Mouse (Mus musculus) CH12.LX (cell line): ENCODE data around the gene Hnrnpll. TPM values are rescaled to one million over a fixed set of nuclear protein-coding genes. Genes with fewer than 3 reads are reported as not detected.

Experiments used
- DNase-seq: peaks from one replicate; pipeline ENCODE4 v3.0.0-alpha.2; 2013; ENCODE audit errors: extremely low read depth
- H3K27ac ChIP-seq: 2 replicates; pipeline ENCODE4 v1.5.1; 2012; ENCODE audit warnings: low read depth, mild to moderate bottlenecking, control low read depth, moderate library complexity; ENCODE audit not compliant: insufficient read depth
- H3K27me3 ChIP-seq: replicated peaks from 2 replicates; pipeline ENCODE3; 2012; ENCODE audit warnings: inconsistent platforms
- H3K36me3 ChIP-seq, 2 experiments: replicated peaks in 1 of 2; 2 replicates each; pipeline versions ENCODE3 to v1.6.1; 2012; ENCODE audit warnings: inconsistent platforms in 1 of 2, low read length in 1 of 2, mild to moderate bottlenecking in 1 of 2, mixed read lengths in 1 of 2, moderate library complexity in 1 of 2; ENCODE audit not compliant: control insufficient read depth in 1 of 2, insufficient read depth in 1 of 2
- H3K4me1 ChIP-seq, 2 experiments: 2 replicates each; pipeline ENCODE4 v1.6.1; 2012; ENCODE audit warnings: inconsistent platforms in 1 of 2, moderate library complexity in 1 of 2; ENCODE audit not compliant: insufficient read depth in 2 of 2, control insufficient read depth in 1 of 2
- H3K4me2 ChIP-seq: 2 replicates; pipeline ENCODE4 v1.6.1; 2012; ENCODE audit warnings: low read depth, mild to moderate bottlenecking, control low read depth; ENCODE audit not compliant: poor library complexity, insufficient read depth, severe bottlenecking
- H3K4me3 ChIP-seq, 3 experiments: fragments of 150-350 bp in 1 of 3; sonication (generic) in 1 of 3; replicated peaks in 1 of 3; 2 replicates each; pipeline versions ENCODE3 to v1.5.1; 2011 to 2012; ENCODE audit warnings: low read depth in 2 of 3, low read length in 2 of 3, mild to moderate bottlenecking in 2 of 3, moderate library complexity in 2 of 3, control low read depth in 1 of 3, improper control_type of control experiment in 1 of 3, inconsistent platforms in 1 of 3, mixed read lengths in 1 of 3; ENCODE audit not compliant: poor library complexity in 1 of 3
- H3K79me2 ChIP-seq: replicated peaks from 2 replicates; pipeline ENCODE4 v1.6.1; 2012; ENCODE audit warnings: mild to moderate bottlenecking, moderate library complexity; ENCODE audit not compliant: control insufficient read depth, poor library complexity, insufficient read depth, severe bottlenecking; ENCODE audit errors: extremely low read depth
- H3K9ac ChIP-seq: 2 replicates; pipeline ENCODE4 v1.6.1; 2012; ENCODE audit warnings: low read depth, mild to moderate bottlenecking, control low read depth, moderate library complexity; ENCODE audit not compliant: insufficient read depth
- H3K9me3 ChIP-seq: replicated peaks from 2 replicates; pipeline ENCODE3; 2012; ENCODE audit warnings: low read length, inconsistent platforms, mixed read lengths
- CHD1 ChIP-seq: IDR thresholded peaks from 2 replicates; pipeline ENCODE4 v1.6.1; 2012; ENCODE audit warnings: low read depth, low read length, improper control_type of control experiment, inconsistent platforms
- ELF1 ChIP-seq: IDR thresholded peaks from 2 replicates; pipeline ENCODE4 v1.6.1; 2014; ENCODE audit warnings: low read depth, mild to moderate bottlenecking, inconsistent platforms, low read length, improper control_type of control experiment
- EP300 ChIP-seq: IDR thresholded peaks from 2 replicates; pipeline ENCODE4 v1.6.1; 2011; ENCODE audit warnings: low read length, improper control_type of control experiment
- ETS1 ChIP-seq: conservative IDR thresholded peaks from 2 replicates; pipeline ENCODE4 v1.6.1; 2012; ENCODE audit warnings: low read depth, mild to moderate bottlenecking, inconsistent platforms, low read length, improper control_type of control experiment, moderate library complexity
- JUND ChIP-seq: conservative IDR thresholded peaks from 2 replicates; pipeline ENCODE4 v1.6.1; 2011; ENCODE audit warnings: low read depth, low read length, improper control_type of control experiment
- MAZ ChIP-seq: IDR thresholded peaks from 2 replicates; pipeline ENCODE4 v1.6.1; 2012; ENCODE audit warnings: low read depth, mild to moderate bottlenecking, inconsistent platforms, low read length, improper control_type of control experiment, moderate library complexity
- MEF2A ChIP-seq: IDR thresholded peaks from 2 replicates; pipeline ENCODE4 v1.6.1; 2014; ENCODE audit warnings: low read depth, mild to moderate bottlenecking, inconsistent platforms, low read length, improper control_type of control experiment, borderline replicate concordance
- MXI1 ChIP-seq: IDR thresholded peaks from 2 replicates; pipeline ENCODE4 v1.6.1; 2011; ENCODE audit warnings: mild to moderate bottlenecking, low read depth, low read length, improper control_type of control experiment
- MYC ChIP-seq: IDR thresholded peaks from 2 replicates; pipeline ENCODE4 v1.6.1; 2011; ENCODE audit warnings: low read depth, mild to moderate bottlenecking, improper control_type of control experiment, low read length
- NRF1 ChIP-seq: IDR thresholded peaks from 2 replicates; pipeline ENCODE4 v1.6.1; 2014; ENCODE audit warnings: low read depth, mild to moderate bottlenecking, inconsistent platforms, low read length, improper control_type of control experiment, moderate library complexity
- PAX5 ChIP-seq: IDR thresholded peaks from 2 replicates; pipeline ENCODE4 v1.6.1; 2012; ENCODE audit warnings: low read length, inconsistent platforms, mixed read lengths
- SIN3A ChIP-seq: IDR thresholded peaks from 2 replicates; pipeline ENCODE4 v1.6.1; 2012; ENCODE audit warnings: low read length, improper control_type of control experiment, inconsistent platforms
- TBP ChIP-seq: conservative IDR thresholded peaks from 2 replicates; pipeline ENCODE4 v1.6.1; 2011; ENCODE audit warnings: low read depth, low read length, improper control_type of control experiment
- TCF12 ChIP-seq: IDR thresholded peaks from 2 replicates; pipeline ENCODE4 v1.6.1; 2014; ENCODE audit warnings: low read depth, mild to moderate bottlenecking, inconsistent platforms, low read length, improper control_type of control experiment
- UBTF ChIP-seq: IDR thresholded peaks from 2 replicates; pipeline ENCODE4 v1.6.1; 2012; ENCODE audit warnings: low read depth, mild to moderate bottlenecking, inconsistent platforms, low read length, improper control_type of control experiment, moderate library complexity
- ZKSCAN1 ChIP-seq: IDR thresholded peaks from 2 replicates; pipeline ENCODE4 v1.6.1; 2012; ENCODE audit warnings: low read depth, inconsistent platforms, low read length, improper control_type of control experiment, borderline replicate concordance
- dilution Hi-C: fragments of 300-500 bp; cut with MboI; formaldehyde crosslinking; loops from 2 replicates; pipeline ENCODE4 v1.14.3; 2020; ENCODE audit warnings: low sequenced_read_pairs; ENCODE audit not compliant: extremely low pct_unique_long_range_greater_than_20kb, extremely low pct_ligation_motif_present
- in situ Hi-C: fragments of 300-500 bp; cut with MboI; formaldehyde crosslinking; loops from 3 replicates; pipeline ENCODE4 v1.14.3; 2019; ENCODE audit warnings: low sequenced_read_pairs, low pct_ligation_motif_present, low pct_unique_long_range_greater_than_20kb, mixed read lengths
- polyA plus RNA-seq: library from polyadenylated mRNA; unstranded; fragments of >175 nt; gene quantifications from 2 replicates; pipeline ENCODE4 v1.2.1, GENCODE M21; 2012; ENCODE audit warnings: low read depth; ENCODE audit not compliant: insufficient read length
- total RNA-seq, 2 experiments: library from RNA; depleted of rRNA; stranded (reverse); fragments of 300-350 nt in 1 of 2; fragments of >200 nt in 1 of 2; gene quantifications; 2 replicates each; pipeline ENCODE4 v1.2.3; 2012 to 2014

The Hnrnpll gene
- total and polyA plus RNA-seq, 3 experiments: 14.4 to 24.1 (median 22.3) TPM

DNA sequence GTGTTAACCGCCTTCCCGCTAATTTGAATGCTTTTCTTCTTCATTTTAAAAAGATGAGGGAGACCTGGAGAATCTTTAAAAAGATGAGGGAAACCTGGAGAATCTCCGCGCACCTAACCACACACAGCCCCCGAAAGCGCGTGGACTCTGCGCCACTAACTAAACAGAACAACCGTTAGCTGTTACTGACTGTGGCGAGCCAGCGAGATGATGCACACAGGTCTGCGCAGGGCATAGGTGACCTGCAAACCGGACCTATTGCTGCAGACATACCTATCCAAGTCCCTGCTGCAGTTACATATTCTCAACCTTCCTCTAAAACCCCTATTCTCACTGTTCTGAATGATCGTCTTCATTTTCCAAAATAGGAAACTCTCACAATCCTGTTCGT lies 481 bp upstream of the Hnrnpll start:
- H3K4me3 ChIP-seq: peak overlapping the region; percentile 72 to 97 (median 84)
- peak overlapping the region; percentile 11; the same call in 1 of the 2 replicates for H3K4me2 ChIP-seq
- peaks cover 4% of the 10 kb centered on the region for H3K9me3 ChIP-seq
- dilution Hi-C loops: no loop called here
- H3K27me3 ChIP-seq: peaks cover 58% of the 10 kb centered on the region
- peak overlapping the region; percentile 88; the same call in 1 of the 2 replicates for H3K9ac ChIP-seq
- no peak overlapping the region for H3K27ac ChIP-seq
- in situ Hi-C loops: loop anchor here (5.0 kb wide), 1 partner anchor 110 kb away; no protein-coding TSS in a partner anchor
- H3K36me3 ChIP-seq: no peaks in the 10 kb centered on the region
- TF ChIP-seq PAX5 (no peak), ELF1 (no peak), CHD1 (no peak), TBP (no peak), MYC (0 out of 2 replicates have a peak, but pooled peaks have one; percentile 32), ETS1 (no peak), EP300 (0 out of 2 replicates have a peak, but pooled peaks have one; percentile 22), ZKSCAN1 (no peak), MEF2A (0 out of 2 replicates have a peak, but pooled peaks have one; percentile 23)
- H3K4me1 ChIP-seq: peaks cover 3 to 27% of the 10 kb centered on the region in 2 experiments; a peak in 3 of 4 replicates
- peak; percentile 8 for DNase-seq
- peaks cover 33% of the 10 kb centered on the region for H3K79me2 ChIP-seq

DNA sequence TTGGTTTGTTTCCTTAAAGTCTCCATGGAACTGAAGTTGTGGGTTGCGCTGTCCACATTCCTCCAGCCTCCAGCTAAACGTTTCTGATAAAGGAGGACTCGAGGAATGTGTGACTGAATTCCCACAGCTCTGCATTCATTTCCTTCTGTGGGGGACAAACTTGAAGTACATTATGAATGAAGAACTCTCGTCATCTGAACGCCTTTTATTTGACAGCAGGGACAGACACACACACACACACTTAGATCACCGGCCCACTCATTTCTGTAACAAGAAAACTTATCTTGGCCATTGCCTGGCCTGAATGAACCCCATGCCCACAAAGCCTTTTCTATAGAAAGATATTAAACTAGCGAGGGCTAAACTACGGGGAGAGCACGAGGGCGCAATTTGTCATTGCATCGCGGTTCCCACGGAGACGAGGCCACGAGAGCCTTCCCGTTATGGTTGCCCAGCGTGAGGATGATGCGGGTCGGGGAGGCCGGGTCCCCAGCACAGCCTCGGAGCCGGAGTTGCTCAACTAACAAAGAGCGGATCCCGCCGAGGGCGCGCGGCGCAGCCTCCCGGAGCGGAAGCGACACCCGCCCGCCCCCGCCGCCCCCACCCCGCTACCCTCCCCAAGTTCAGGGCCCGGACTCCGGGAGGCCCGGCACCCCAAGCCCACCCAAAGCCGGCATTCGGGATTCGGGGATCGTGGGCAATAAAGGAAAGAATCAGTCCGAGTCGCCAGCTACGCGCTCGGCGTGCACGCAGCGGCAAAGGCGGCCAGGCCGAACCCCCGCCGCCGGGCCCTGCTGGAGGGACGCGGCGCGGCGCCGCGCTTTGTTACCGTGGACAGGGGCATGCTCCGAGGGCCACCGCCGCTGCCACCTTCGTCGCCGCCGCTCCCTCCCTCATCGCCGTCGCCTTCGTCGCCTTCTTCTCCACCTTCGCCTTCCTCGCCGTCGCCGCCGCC lies 1.0 kb downstream of the Hnrnpll start:
- peaks cover 50% of the 10 kb centered on the region for H3K27me3 ChIP-seq
- H3K27ac ChIP-seq: peak overlapping the region; percentile 75
- H3K4me1 ChIP-seq: peaks cover 0 to 15% of the 10 kb centered on the region in 2 experiments; a peak in 2 of 4 replicates
- in situ Hi-C loops (loop anchor here (5.0 kb wide), 1 partner anchor 111 kb away; no protein-coding TSS in a partner anchor), dilution Hi-C loops (no loop called here)
- H3K4me2 ChIP-seq: peak overlapping the region; percentile 97
- no peaks in the 10 kb centered on the region for H3K36me3 ChIP-seq
- DNase-seq: peak; percentile 18
- peak; percentile 65 for TF ChIP-seq SIN3A
- TF ChIP-seq JUND: no peak
- peak; percentile 64; the same call in 1 of the 2 replicates for TF ChIP-seq MXI1
- no peak for TF ChIP-seq TCF12
- TF ChIP-seq MAZ: 0 out of 2 replicates have a peak, but pooled peaks have one; percentile 46
- TF ChIP-seq NRF1: no peak
- TF ChIP-seq UBTF: peak; percentile 70; the same call in 1 of the 2 replicates
- H3K4me3 ChIP-seq: peak overlapping the region; percentile 72 to 97 (median 84)
- H3K79me2 ChIP-seq: peaks cover 42% of the 10 kb centered on the region
- H3K9ac ChIP-seq: peak overlapping the region; percentile 88
- H3K9me3 ChIP-seq: peaks cover 4% of the 10 kb centered on the region
